Mouse (Mus musculus): ENCODE measurements at regions not wholly inside any gene's neighbourhood (a gene's known extent, or its start where the extent isn't known, plus 50 kb on each side); places are given as distances from the start of the nearest gene placed in this dataset.

- TF ChIP-seq CTCF (IDR thresholded peaks at IDR 0.05; ENCODE audit: low read depth, low read length) (no peak), POLR2A (IDR thresholded peaks at IDR 0.05; ENCODE audit: extremely low read depth, insufficient read depth, low read length) (no peak)
Observed at GRCm38 (mm10) chr15:62389431-62390105, 1455.4 kb downstream of the Gsdmc2 start.
